Mouse (Mus musculus) limb, embryonic 11.5 days (tissue): ENCODE measurements around the gene Ndufs7. TPM values are rescaled to one million over a fixed set of nuclear protein-coding genes. Genes with fewer than 3 reads are reported as not detected.

Experiments used
- ATAC-seq: fragments of 200-750 bp; cut with Nextera tagmentation; 2 replicates; pipeline ENCODE4 v1.8.0; 2017; ENCODE audit warnings: low read depth; ENCODE audit not compliant: insufficient number of reproducible peaks, low FRiP score, low TSS enrichment
- DNase-seq: peaks from one replicate; pipeline ENCODE4 v3.0.0-alpha.2; 2015; ENCODE audit warnings: low spot score
- H3K27ac ChIP-seq: fragments of 300-500 bp; sonication (generic); replicated peaks from 2 replicates; pipeline ENCODE4 v1.5.1; 2014; ENCODE audit warnings: low read depth, mild to moderate bottlenecking, low read length
- H3K27me3 ChIP-seq: fragments of 300-500 bp; sonication (generic); 2 replicates; pipeline ENCODE4 v1.6.1; 2014; ENCODE audit warnings: mild to moderate bottlenecking, low read length, mixed read lengths; ENCODE audit not compliant: control insufficient read depth, insufficient read depth
- H3K36me3 ChIP-seq: fragments of 300-500 bp; sonication (generic); 2 replicates; pipeline ENCODE4 v1.6.1; 2014; ENCODE audit warnings: mild to moderate bottlenecking, low read length, moderate library complexity, mixed read lengths; ENCODE audit not compliant: control insufficient read depth, insufficient read depth
- H3K4me1 ChIP-seq: fragments of 300-500 bp; sonication (generic); 2 replicates; pipeline ENCODE4 v1.6.1; 2014; ENCODE audit warnings: low read length, mixed read lengths; ENCODE audit not compliant: control insufficient read depth, insufficient read depth
- H3K4me2 ChIP-seq: fragments of 300-500 bp; sonication (generic); 2 replicates; pipeline ENCODE4 v1.6.1; 2014; ENCODE audit warnings: low read depth, mild to moderate bottlenecking, moderate library complexity; ENCODE audit not compliant: severe bottlenecking
- H3K4me3 ChIP-seq: fragments of 300-500 bp; sonication (generic); 2 replicates; pipeline ENCODE4 v1.5.1; 2014; ENCODE audit warnings: low read depth, low read length
- H3K9ac ChIP-seq: fragments of 300-500 bp; sonication (generic); 2 replicates; pipeline ENCODE4 v1.6.1; 2014; ENCODE audit warnings: mild to moderate bottlenecking, low read length
- H3K9me3 ChIP-seq: fragments of 300-500 bp; sonication (generic); 2 replicates; pipeline ENCODE4 v1.6.1; 2016; ENCODE audit warnings: low read length; ENCODE audit not compliant: control insufficient read depth
- WGBS: fragments of 180-500 bp; shearing (Covaris S2); extraction: QIAGEN DNeasy Blood & Tissue Kit; methylation state at CpG from one replicate; pipeline ENCODE4 v1.1.7; 2014; 5-methylcytosine and 5-hydroxymethylcytosine counted together
- polyA plus RNA-seq: library from polyadenylated mRNA; unstranded; fragments of >200 nt; fragmentation: Nextera tagmentation; extraction: Ambion mirVana; gene quantifications from 2 replicates; pipeline ENCODE4 v1.2.1, GENCODE M21; 2014

Gene Ndufs7
- polyA plus RNA-seq, 1 experiment from 2014 or later: 281 TPM

DNA sequence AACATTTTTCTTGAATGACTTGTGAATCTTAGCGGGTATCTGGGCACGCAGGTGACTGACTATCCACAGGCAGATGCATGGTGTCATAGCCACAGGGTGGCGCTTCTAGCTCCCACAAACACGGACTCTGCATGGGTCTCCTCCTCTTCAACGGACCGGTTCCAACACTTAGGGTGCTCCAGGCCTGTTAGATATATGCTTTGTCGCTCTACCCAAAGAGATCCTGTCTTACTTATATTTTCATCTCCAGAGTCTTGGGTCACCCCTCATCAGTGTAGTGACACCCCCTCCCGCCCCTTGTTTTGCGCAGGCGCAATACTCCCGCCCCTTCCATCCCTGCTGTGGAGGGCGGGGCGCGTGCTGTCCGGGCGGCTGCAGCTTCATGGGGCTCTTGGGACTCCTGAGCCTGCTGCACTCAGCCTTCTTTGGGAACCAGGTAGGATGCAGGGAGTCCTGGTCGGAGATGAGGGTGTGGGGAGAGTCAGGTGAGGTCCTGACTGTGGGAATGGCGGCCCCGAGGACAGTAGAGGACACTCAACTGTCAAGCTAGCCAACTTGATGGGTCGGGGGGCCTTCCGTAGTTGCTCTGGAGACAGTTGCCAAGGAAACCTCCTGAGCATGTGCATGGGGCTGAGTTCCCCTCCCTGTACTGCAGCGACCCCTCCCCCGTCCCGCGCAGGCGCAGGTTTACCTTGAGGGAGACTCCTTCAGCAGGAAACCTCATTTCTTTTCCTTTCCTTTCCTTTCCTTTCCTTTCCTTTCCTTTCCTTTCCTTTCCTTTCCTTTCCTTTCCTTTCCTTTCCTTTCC is 46.9 kb downstream of the Ndufs7 start, which contains the start of gene Apc2:
TSS of gene Apc2 (plus strand) at position 360 of the 808 bp plus-strand sequence.
- WGBS: 1% methylated on average over 26 of the region's 26 CpGs
- Histone ChIP-seq H3K27ac (peak within 1 kb of the TSS; percentile 36; the same call in 1 of the 2 replicates), H3K36me3 (peaks cover 14% of the 10 kb centered on the region; the same call in 1 of the 2 replicates), H3K27me3 (peaks cover 30% of the 10 kb centered on the region), H3K4me1 (peaks cover 29% of the 10 kb centered on the region), H3K9ac (peak within 1 kb of the TSS; percentile 43; the same call in 1 of the 2 replicates), H3K4me2 (peak within 1 kb of the TSS; percentile 73), H3K4me3 (peak within 1 kb of the TSS; percentile 34), H3K9me3 (no peaks in the 10 kb centered on the region)
- DNase-seq: peak; percentile 73
- no peak for ATAC-seq

DNA sequence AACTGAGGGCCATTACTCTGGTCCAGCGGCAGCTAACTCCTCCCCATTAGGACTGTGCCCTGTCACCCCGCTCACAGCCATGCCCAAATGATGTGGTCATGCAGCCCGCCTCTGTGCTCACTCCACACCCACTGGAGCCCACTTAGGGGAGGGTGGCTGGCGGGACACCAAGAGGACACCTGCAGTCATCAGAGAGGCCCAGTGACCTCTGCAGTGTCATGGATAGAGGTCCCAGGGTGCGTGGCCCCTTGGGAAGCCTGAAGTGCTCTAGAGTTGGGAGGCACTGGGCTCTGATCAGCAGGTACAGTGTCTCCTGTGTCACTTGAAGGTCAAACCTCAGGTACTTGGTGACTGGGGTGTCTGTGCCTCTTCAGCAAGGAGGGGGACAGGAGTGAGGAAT is 47.9 kb downstream of the Ndufs7 start:
- WGBS: 80% methylated on average over 5 of the region's 5 CpGs
- H3K27me3 ChIP-seq: peaks cover 39% of the 10 kb centered on the region
- peaks cover 29% of the 10 kb centered on the region for H3K4me1 ChIP-seq
- ATAC-seq (no peak), DNase-seq (no peak)
- no peak overlapping the region for H3K4me3 ChIP-seq
- peaks cover 14% of the 10 kb centered on the region; the same call in 1 of the 2 replicates for H3K36me3 ChIP-seq
- no peak overlapping the region; the same call in 1 of the 2 replicates for H3K4me2 ChIP-seq
- no peak overlapping the region for H3K27ac ChIP-seq
- no peaks in the 10 kb centered on the region for H3K9me3 ChIP-seq
- 0 out of 2 replicates have a peak overlapping the region, but pooled peaks have one; percentile 22 for H3K9ac ChIP-seq

DNA sequence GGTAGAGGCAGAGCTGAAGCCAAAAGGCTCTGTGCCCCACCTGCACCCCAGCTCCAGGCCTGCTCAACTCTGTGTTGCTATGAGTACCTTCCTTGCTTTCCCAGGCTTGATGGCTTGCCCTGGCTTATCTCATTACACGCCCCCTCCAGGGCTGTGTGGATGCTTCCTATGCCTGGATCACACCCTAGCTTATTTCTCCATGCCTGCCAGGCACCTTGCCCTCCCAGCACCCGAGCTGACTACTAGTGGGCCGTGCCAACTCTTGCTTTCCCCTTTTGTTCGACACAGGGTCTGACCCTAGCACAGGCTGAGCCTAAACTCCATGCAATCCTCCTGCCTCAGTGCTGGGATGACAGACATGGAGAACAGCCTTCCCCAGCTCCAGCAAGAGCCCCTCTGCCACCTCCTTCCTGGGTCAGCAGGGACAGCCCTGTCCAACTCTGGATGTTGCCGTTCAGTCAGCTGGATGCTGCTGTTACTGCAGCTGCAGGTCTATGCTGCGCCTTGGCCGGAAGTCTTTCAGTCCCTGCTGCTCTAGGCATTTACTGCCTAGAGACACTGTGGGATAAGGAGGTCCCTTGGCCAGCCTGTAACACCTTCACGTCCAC is 48.7 kb downstream of the Ndufs7 start:
- Histone ChIP-seq H3K27ac (no peak overlapping the region), H3K9ac (no peak overlapping the region), H3K36me3 (peaks cover 14% of the 10 kb centered on the region; the same call in 1 of the 2 replicates), H3K4me3 (no peak overlapping the region), H3K4me1 (peaks cover 29% of the 10 kb centered on the region), H3K27me3 (peaks cover 43% of the 10 kb centered on the region), H3K9me3 (no peaks in the 10 kb centered on the region), H3K4me2 (no peak overlapping the region)
- WGBS: 74% methylated on average over 8 of the region's 8 CpGs
- no peak for ATAC-seq
- no peak for DNase-seq

DNA sequence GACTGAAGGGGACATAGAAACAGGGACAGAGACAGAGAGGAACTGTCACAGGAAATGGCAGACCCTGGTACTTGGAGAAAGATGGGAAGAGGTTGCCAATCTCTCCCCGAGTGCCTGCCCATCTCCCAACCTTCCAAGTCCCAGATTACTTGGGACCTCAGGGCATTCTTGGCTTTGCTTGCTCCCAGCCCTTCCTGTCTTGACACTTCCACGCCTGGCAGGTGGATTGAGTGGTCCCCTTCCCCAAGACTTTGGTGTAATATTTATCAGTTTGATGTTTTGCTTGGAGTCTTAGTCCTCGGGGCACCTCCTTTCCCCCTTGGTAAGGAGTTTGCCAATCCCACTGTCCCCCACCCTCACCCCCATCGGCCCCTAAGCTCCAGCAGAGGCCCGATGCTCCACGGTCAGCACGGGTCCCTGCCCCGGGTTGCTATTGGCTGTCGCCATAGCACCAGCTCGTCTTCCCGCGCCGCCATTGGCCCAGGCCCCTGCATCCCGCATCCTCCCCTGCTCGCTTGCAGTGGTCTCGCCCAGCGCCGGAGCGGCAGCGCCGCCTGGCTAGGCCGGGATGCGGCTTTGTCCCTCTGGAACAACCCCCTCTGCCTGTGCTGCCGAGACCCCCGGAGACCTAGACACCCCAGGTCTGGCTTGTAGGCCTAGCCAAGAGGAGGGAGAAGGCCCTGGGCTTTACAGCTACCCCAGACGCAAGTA is 49.8 kb downstream of the Ndufs7 start:
- peak; percentile 88 for DNase-seq
- Histone ChIP-seq H3K27ac (no peak overlapping the region), H3K27me3 (peaks cover 47% of the 10 kb centered on the region), H3K4me1 (peaks cover 21% of the 10 kb centered on the region), H3K4me3 (peak overlapping the region; percentile 40), H3K9ac (peak overlapping the region; percentile 53), H3K4me2 (peak overlapping the region; percentile 63), H3K9me3 (no peaks in the 10 kb centered on the region), H3K36me3 (peaks cover 7% of the 10 kb centered on the region; the same call in 1 of the 2 replicates)
- WGBS: 5% methylated on average over 26 of the region's 26 CpGs
- peak; percentile 65; the same call in 1 of the 2 replicates for ATAC-seq

DNA sequence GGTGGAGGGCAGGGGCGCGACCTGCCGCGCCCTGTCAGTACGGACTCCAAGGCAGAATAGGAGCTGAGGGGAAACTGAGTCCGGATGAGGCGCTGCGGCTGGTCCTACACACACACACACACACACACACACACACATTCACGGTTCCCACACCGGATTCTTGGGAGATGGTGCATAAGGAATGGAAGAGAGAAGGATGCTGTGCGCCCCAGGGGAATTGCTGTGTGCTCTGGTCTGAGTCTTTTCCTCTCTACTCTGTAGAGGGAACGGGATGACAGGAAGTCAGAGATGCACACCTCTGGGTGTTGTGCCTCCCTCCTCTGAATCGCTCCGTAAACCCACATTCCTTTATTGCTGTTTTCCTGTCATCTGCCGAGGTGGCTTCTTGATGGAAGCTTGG is 50.4 kb downstream of the Ndufs7 start:
- ATAC-seq (no peak), DNase-seq (no peak)
- peak overlapping the region; percentile 53 for H3K9ac ChIP-seq
- H3K9me3 ChIP-seq: no peaks in the 10 kb centered on the region
- H3K27ac ChIP-seq: no peak overlapping the region
- WGBS: 6% methylated on average over 15 of the region's 15 CpGs
- H3K36me3 ChIP-seq: peaks cover 3% of the 10 kb centered on the region; the same call in 1 of the 2 replicates
- peaks cover 21% of the 10 kb centered on the region for H3K4me1 ChIP-seq
- peaks cover 49% of the 10 kb centered on the region for H3K27me3 ChIP-seq
- peak overlapping the region; percentile 63 for H3K4me2 ChIP-seq
- peak overlapping the region; percentile 40 for H3K4me3 ChIP-seq

DNA sequence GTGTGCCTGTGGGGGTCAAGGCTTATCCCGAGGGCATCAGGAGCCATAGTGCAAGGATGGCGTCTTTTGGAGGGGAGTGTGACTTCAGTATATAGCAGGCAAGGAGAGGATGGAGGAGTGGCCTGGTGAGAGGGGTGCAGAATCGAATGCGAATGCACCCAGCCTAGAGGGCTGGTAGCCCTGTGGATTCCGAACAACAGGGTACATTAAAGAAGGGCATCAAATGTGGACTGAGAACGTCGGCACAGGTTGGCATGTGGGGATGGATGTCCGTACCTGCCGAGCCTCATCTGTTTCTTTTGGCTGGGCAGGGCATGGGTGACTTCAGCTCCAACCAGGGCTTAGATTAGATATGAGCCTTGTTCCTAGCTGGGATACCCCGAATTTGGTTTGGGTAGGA is 50.9 kb downstream of the Ndufs7 start:
- H3K4me2 ChIP-seq: peak overlapping the region; percentile 63; the same call in 1 of the 2 replicates
- WGBS: 49% methylated on average over 10 of the region's 10 CpGs
- H3K36me3 ChIP-seq: no peaks in the 10 kb centered on the region
- H3K9me3 ChIP-seq: no peaks in the 10 kb centered on the region
- H3K4me1 ChIP-seq: peaks cover 21% of the 10 kb centered on the region
- peak overlapping the region; percentile 40; the same call in 1 of the 2 replicates for H3K4me3 ChIP-seq
- H3K27ac ChIP-seq: no peak overlapping the region
- no peak overlapping the region for H3K9ac ChIP-seq
- DNase-seq: no peak
- ATAC-seq: no peak
- peaks cover 54% of the 10 kb centered on the region for H3K27me3 ChIP-seq

DNA sequence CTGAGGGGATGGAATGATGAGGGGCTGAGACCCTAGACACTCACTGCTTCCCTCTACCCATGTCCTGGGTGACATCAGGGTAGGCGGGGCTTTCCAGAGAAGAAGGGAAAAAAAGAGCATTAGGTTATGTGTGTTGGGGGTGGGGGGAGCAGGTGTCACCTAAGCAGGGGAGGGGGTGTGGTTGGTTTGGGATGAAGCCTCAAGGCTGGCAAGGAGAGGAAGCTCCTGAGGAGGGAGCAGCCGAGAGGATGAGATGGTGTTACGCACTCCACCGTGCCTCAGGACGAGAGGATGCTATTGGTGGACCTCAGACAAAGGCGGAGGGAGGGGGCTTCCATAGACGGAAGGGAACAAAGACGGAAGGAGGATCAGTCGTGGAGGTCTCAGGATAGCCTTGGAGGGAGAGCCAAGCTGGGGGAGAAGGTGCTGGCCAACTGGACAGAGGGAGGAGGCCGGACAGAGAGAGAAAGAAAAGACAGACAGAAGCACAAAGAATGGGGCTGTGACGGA is 51.8 kb downstream of the Ndufs7 start:
- WGBS: 26% methylated on average over 11 of the region's 11 CpGs
- no peak overlapping the region for H3K4me2 ChIP-seq

More for the DNA sequence above, 51.8 kb downstream of the Ndufs7 start:
- no peaks in the 10 kb centered on the region for H3K9me3 ChIP-seq
- no peak overlapping the region for H3K4me3 ChIP-seq
- no peak overlapping the region for H3K9ac ChIP-seq
- no peak overlapping the region for H3K27ac ChIP-seq
- DNase-seq: no peak
- peaks cover 63% of the 10 kb centered on the region for H3K27me3 ChIP-seq
- no peak for ATAC-seq
- H3K4me1 ChIP-seq: peaks cover 13% of the 10 kb centered on the region
- H3K36me3 ChIP-seq: no peaks in the 10 kb centered on the region
